Mouse (Mus musculus): ENCODE results near the gene Rasal1. TPM values are rescaled to one million over a fixed set of nuclear protein-coding genes. Genes with fewer than 3 reads are reported as not detected.

The Rasal1 gene
- polyA plus RNA-seq, 1 experiment from 2014 or later: not detected

DNA sequence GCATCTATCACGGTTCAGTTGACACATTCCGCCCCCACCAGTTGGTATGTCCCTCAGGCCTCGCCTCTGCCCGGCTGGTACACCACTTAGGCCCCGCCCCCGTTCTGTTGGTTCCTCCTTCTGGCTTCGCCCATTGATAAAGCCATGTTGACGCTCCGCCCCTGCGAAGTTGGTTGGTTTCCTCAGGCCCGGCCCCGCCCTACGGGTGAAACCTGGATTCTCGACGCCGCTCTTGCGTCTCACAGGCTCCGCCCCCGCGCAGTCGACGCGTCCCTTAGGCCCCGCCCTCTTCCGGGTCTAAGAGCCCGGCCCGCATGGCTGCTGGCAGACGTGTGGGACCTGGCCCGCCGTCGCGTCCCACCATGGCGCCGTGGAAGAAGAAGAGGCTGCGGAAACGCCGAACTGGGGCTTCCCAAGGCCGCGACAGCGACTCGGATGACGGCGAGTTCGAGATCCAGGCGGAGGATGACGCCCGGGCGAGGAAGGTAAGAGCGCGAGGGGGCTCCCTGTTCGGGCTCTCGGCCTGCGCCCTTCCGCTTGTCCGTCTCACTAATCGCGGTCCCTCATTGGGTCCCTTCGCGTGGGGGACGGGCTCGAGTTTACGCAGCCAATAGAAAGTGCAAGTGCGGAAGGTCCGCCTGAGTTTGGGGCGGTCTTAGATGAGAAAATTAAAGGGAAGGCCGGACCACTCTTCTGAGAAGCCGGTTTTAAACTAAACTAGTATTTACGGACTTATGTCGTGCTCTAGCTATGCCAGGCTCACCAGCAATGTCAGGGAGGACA lies 35.6 kb upstream of the Rasal1 start:
- Histone ChIP-seq H3K4me1 (ENCODE audit: insufficient read depth) (peaks cover 3% of the 10 kb centered on the region), H3K9ac (peak overlapping the region; percentile 68), H3K9me3 (ENCODE audit: low read depth, low read length) (no peaks in the 10 kb centered on the region; the same call in 1 of the 2 replicates), H3K27me3 (ENCODE audit: insufficient read depth, low read length) (no peaks in the 10 kb centered on the region), H3K4me2 (peak overlapping the region; percentile 94), H3K36me3 (ENCODE audit: insufficient read depth) (peaks cover 13% of the 10 kb centered on the region; the same call in 1 of the 2 replicates), H3K4me3 (ENCODE audit: low read depth, low read length) (peak overlapping the region; percentile 68), H3K27ac (ENCODE audit: low read depth) (peak overlapping the region; percentile 70)
- peak; percentile 91 for ATAC-seq (ENCODE audit: insufficient read depth)
- DNase-seq: peak; percentile 100
- no peak for TF ChIP-seq CTCF (IDR thresholded peaks at IDR 0.05; ENCODE audit: low read depth)
- WGBS: under 1% methylated on average over 67 of the region's 69 CpGs

DNA sequence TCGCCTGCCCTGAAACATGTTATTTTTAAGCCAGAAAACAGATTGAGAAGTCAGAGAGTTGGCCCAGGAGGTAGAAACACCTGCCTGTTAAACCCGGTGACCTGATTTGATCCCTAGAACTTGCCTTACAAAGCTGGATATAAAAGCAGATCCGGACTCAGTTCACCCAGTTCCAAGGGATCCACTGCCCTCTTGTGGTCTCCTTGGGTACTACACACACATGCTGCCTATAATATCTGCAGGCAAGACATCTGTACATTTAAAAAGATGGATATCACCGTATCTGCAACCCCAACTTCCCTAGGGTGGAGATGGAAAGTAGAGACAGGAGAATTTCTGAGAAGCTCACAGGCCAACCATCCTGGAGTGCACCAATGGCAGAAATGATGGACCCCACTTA lies 32.7 kb upstream of the Rasal1 start:
- WGBS: 91% methylated on average over 4 of the region's 4 CpGs
- H3K36me3 ChIP-seq (ENCODE audit: insufficient read depth): peaks cover 41% of the 10 kb centered on the region
- ATAC-seq (ENCODE audit: insufficient read depth): no peak
- H3K4me3 ChIP-seq (ENCODE audit: low read depth, low read length): no peak overlapping the region
- H3K27me3 ChIP-seq (ENCODE audit: insufficient read depth, low read length): no peaks in the 10 kb centered on the region
- DNase-seq: peak; percentile 59
- H3K27ac ChIP-seq (ENCODE audit: low read depth): no peak overlapping the region
- no peak overlapping the region for H3K4me2 ChIP-seq
- peak; percentile 67 for TF ChIP-seq CTCF (IDR thresholded peaks at IDR 0.05; ENCODE audit: low read depth)
- no peaks in the 10 kb centered on the region; the same call in 1 of the 2 replicates for H3K9me3 ChIP-seq (ENCODE audit: low read depth, low read length)
- no peak overlapping the region for H3K9ac ChIP-seq
- peaks cover 3% of the 10 kb centered on the region for H3K4me1 ChIP-seq (ENCODE audit: insufficient read depth)

DNA sequence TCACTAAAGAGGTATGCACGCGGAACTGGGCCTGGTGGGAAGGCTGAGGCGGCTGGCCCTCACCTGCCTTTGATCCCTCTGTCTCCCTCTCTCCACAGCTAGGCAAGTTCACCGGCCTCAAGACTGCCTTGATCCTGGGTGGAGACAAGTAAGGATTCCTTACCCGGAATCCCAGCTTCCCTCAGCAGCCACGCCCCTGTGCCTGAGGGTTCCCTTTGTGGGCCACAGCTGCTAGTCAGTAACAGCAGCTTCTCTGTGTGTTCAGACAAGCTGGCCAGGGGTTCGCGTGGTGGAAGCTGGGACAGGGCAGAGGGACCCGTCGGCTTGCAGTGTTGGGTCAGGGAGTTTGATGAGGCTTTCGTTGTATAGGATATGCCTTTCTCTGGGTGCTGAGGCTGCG lies 29.8 kb upstream of the Rasal1 start:
- ATAC-seq (ENCODE audit: insufficient read depth) (no peak), DNase-seq (no peak)
- Histone ChIP-seq H3K4me1 (ENCODE audit: insufficient read depth) (no peaks in the 10 kb centered on the region), H3K36me3 (ENCODE audit: insufficient read depth) (peaks cover 70% of the 10 kb centered on the region), H3K4me2 (no peak overlapping the region), H3K27ac (ENCODE audit: low read depth) (no peak overlapping the region), H3K9ac (no peak overlapping the region), H3K4me3 (ENCODE audit: low read depth, low read length) (no peak overlapping the region), H3K9me3 (ENCODE audit: low read depth, low read length) (no peaks in the 10 kb centered on the region; the same call in 1 of the 2 replicates), H3K27me3 (ENCODE audit: insufficient read depth, low read length) (no peaks in the 10 kb centered on the region)
- WGBS: 89% methylated on average over 12 of the region's 12 CpGs
- no peak for TF ChIP-seq CTCF (IDR thresholded peaks at IDR 0.05; ENCODE audit: low read depth)

DNA sequence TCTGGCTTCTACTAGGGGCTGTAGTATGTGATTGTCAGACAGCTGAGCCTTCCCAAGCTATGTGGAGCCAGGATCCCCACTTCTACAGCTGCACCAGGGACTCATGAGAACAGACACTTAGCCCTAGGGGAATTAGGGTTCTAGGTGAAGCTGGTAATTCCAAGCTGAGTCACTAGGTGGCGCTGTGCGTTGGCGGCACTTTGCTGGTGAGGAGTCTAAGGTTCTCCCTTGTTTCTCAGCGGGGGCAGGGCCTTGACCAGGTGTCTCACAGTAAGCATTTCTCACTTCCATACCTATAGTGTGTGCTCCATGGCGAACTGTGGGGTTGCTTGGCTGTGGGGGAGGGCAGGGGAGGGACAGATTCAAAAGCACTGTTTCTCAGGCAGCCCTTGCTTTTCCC lies 29.4 kb upstream of the Rasal1 start:
- Histone ChIP-seq H3K9me3 (ENCODE audit: low read depth, low read length) (no peaks in the 10 kb centered on the region; the same call in 1 of the 2 replicates), H3K27ac (ENCODE audit: low read depth) (no peak overlapping the region), H3K36me3 (ENCODE audit: insufficient read depth) (peaks cover 74% of the 10 kb centered on the region), H3K27me3 (ENCODE audit: insufficient read depth, low read length) (no peaks in the 10 kb centered on the region), H3K9ac (no peak overlapping the region), H3K4me1 (ENCODE audit: insufficient read depth) (no peaks in the 10 kb centered on the region), H3K4me3 (ENCODE audit: low read depth, low read length) (no peak overlapping the region), H3K4me2 (no peak overlapping the region)
- DNase-seq: peak; percentile 76
- ATAC-seq (ENCODE audit: insufficient read depth): no peak
- TF ChIP-seq CTCF (IDR thresholded peaks at IDR 0.05; ENCODE audit: low read depth): peak; percentile 89
- WGBS: 12% methylated on average over 5 of the region's 5 CpGs

DNA sequence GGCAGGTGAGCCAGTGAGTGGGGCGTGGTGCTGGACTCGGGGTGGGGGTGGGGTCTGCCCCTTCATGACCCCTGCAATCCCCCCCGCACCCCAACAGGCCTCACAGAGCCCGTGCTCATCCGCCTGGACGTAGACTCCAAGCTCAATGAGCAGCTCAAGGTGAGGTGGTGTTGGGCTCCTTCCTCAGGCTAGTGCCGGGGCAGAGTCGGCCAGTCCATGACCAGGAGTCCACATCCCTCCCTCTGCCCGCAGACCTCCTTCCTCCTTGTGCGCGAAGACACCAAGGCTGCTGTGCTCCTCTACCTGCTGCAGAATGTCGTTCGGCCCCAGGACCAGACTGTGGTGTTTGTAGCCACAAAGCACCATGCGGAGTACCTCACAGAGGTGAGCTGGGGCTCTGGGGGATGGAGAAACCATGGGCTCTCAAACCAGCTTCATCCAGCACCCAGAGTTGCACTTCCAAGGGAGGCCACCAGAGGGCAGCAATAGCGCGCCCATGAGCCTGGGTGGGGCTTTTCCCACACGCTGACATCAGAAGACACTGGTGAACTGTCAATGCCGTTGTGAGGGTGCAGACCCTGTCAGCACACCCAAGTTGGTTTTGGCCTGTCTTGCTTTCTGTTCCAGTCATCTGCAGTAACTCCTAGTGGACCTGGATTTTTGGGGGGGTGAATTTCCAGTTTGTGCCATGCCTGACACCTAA lies 28.1 kb upstream of the Rasal1 start:
- DNase-seq (peak; percentile 89), ATAC-seq (ENCODE audit: insufficient read depth) (no peak)
- Histone ChIP-seq H3K4me1 (ENCODE audit: insufficient read depth) (no peaks in the 10 kb centered on the region), H3K27me3 (ENCODE audit: insufficient read depth, low read length) (no peaks in the 10 kb centered on the region), H3K9ac (no peak overlapping the region), H3K9me3 (ENCODE audit: low read depth, low read length) (no peaks in the 10 kb centered on the region; the same call in 1 of the 2 replicates), H3K36me3 (ENCODE audit: insufficient read depth) (peaks cover 86% of the 10 kb centered on the region), H3K4me3 (ENCODE audit: low read depth, low read length) (no peak overlapping the region), H3K4me2 (no peak overlapping the region), H3K27ac (ENCODE audit: low read depth) (no peak overlapping the region)
- TF ChIP-seq CTCF (IDR thresholded peaks at IDR 0.05; ENCODE audit: low read depth): peak; percentile 97
- WGBS: 70% methylated on average over 18 of the region's 18 CpGs

DNA sequence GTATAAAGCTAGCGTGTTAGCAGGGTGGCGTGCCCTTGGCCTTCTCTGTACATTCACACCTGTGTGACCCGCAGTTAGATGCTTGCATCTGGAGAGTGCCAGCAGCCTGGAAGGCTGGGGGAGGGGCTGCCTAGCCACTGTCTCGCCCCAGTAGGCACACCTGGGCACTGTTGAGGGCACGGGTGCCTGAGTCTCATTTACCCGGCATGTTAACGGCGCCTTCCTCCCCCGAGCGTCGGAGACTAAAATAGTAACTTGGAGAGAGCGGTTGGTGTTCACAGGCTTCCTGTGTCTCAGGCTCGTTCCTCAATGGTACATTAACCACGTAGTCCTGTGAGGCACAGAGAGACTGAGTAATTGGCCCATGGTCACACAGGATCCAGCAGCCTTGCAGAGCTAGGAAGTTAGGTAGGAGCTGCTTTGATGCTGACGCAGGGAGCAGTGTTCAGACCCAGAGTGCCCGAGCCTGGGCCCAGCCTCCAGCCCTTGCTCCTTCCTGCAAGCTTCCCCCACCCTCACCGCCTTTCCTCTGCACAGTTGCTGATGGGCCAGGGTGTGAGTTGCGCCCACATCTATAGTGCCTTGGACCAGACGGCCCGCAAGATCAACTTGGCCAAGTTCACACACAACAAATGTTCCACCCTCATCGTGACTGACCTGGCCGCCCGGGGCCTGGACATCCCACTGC lies 27.4 kb upstream of the Rasal1 start:
- WGBS: 89% methylated on average over 23 of the region's 23 CpGs
- no peak overlapping the region for H3K9ac ChIP-seq
- ATAC-seq (ENCODE audit: insufficient read depth) (no peak), DNase-seq (no peak)
- H3K4me3 ChIP-seq (ENCODE audit: low read depth, low read length): no peak overlapping the region
- H3K4me2 ChIP-seq: no peak overlapping the region
- TF ChIP-seq CTCF (IDR thresholded peaks at IDR 0.05; ENCODE audit: low read depth): no peak
- H3K36me3 ChIP-seq (ENCODE audit: insufficient read depth): peaks cover 93% of the 10 kb centered on the region
- no peak overlapping the region for H3K27ac ChIP-seq (ENCODE audit: low read depth)
- no peaks in the 10 kb centered on the region for H3K4me1 ChIP-seq (ENCODE audit: insufficient read depth)
- no peaks in the 10 kb centered on the region for H3K9me3 ChIP-seq (ENCODE audit: low read depth, low read length)
- no peaks in the 10 kb centered on the region for H3K27me3 ChIP-seq (ENCODE audit: insufficient read depth, low read length)

DNA sequence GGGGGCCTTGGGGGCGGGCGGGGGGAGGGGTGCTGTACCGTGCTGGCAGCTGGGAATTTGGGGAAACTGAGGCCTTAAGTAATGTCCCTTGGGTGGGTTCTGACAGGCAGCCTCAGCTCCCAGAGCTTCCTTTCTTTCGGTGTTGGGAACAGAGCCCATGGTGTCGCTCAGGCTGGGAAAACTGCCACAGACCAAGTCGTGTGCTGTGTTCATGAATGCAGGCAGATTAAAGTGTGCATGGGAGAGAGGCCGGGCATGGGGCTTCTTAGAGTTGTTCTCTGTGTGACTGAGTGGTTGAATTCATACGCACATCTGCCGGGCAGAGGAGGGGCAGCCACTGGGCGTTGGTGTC lies 26.8 kb upstream of the Rasal1 start:
- ATAC-seq (ENCODE audit: insufficient read depth): no peak
- WGBS: 87% methylated on average over 10 of the region's 10 CpGs

More for the DNA sequence above, 26.8 kb upstream of the Rasal1 start:
- DNase-seq: no peak
- Histone ChIP-seq H3K36me3 (ENCODE audit: insufficient read depth) (peaks cover 98% of the 10 kb centered on the region), H3K27ac (ENCODE audit: low read depth) (no peak overlapping the region), H3K4me3 (ENCODE audit: low read depth, low read length) (no peak overlapping the region), H3K27me3 (ENCODE audit: insufficient read depth, low read length) (no peaks in the 10 kb centered on the region), H3K9me3 (ENCODE audit: low read depth, low read length) (no peaks in the 10 kb centered on the region), H3K4me2 (no peak overlapping the region), H3K9ac (no peak overlapping the region), H3K4me1 (ENCODE audit: insufficient read depth) (no peaks in the 10 kb centered on the region)
- TF ChIP-seq CTCF (IDR thresholded peaks at IDR 0.05; ENCODE audit: low read depth): no peak
